Mouse (Mus musculus) thymus, postnatal 36 days (tissue): Measurements from ENCODE around the gene Ifitm5.

Experiments
- DNase-seq, 2 experiments: peaks; one replicate each; pipeline ENCODE4 v3.0.0; 2022; ENCODE audit warnings: mixed read lengths in 2 of 2

Ifitm5 gene

GRCm38 (mm10) chr7:140939669-140940171 lies 10.4 kb downstream of the Ifitm5 start:
- DNase-seq = no peak

GRCm38 (mm10) chr7:140938896-140939295 lies 11.2 kb downstream of the Ifitm5 start:
- no peak for DNase-seq

GRCm38 (mm10) chr7:140938436-140938835 lies 11.7 kb downstream of the Ifitm5 start:
- peak in 1 of 2 experiments; percentile 22 for DNase-seq

GRCm38 (mm10) chr7:140927181-140927580 lies 22.9 kb downstream of the Ifitm5 start:
- no peak for DNase-seq

- no peak for DNase-seq
Observed at GRCm38 (mm10) chr7:140923070-140923775, 26.9 kb downstream of the Ifitm5 start.

- no peak for DNase-seq
Observed at GRCm38 (mm10) chr7:140922398-140923069, 27.6 kb downstream of the Ifitm5 start.

- no peak for DNase-seq
Observed at GRCm38 (mm10) chr7:140921225-140921975, 28.7 kb downstream of the Ifitm5 start.

- no peak for DNase-seq
Observed at GRCm38 (mm10) chr7:140920418-140921029, 29.6 kb downstream of the Ifitm5 start, which contains the start of gene Nlrp6. Gene Nlrp6 (plus strand): TSS chr7:140920902.

- DNase-seq = no peak
Observed at GRCm38 (mm10) chr7:140919911-140920310, 30.2 kb downstream of the Ifitm5 start.

GRCm38 (mm10) chr7:140914031-140914690 lies 35.9 kb downstream of the Ifitm5 start:
- no peak for DNase-seq

- DNase-seq = no peak
Observed at GRCm38 (mm10) chr7:140912846-140913482, 37.1 kb downstream of the Ifitm5 start.

GRCm38 (mm10) chr7:140912293-140912692 lies 37.8 kb downstream of the Ifitm5 start:
- DNase-seq = no peak

GRCm38 (mm10) chr7:140908634-140909107 lies 41.4 kb downstream of the Ifitm5 start:
- DNase-seq = peak; percentile 73 to 77

- no peak for DNase-seq
Observed at GRCm38 (mm10) chr7:140908181-140908580, 41.9 kb downstream of the Ifitm5 start.

GRCm38 (mm10) chr7:140907697-140908096 lies 42.4 kb downstream of the Ifitm5 start:
- DNase-seq = no peak

- no peak for DNase-seq
Observed at GRCm38 (mm10) chr7:140907131-140907530, 43.0 kb downstream of the Ifitm5 start.

GRCm38 (mm10) chr7:140905642-140906081 lies 44.4 kb downstream of the Ifitm5 start:
- DNase-seq = no peak

- peak; percentile 71 to 81 for DNase-seq
Observed at GRCm38 (mm10) chr7:140903212-140903611, 46.9 kb downstream of the Ifitm5 start.

GRCm38 (mm10) chr7:140902036-140902875 lies 47.8 kb downstream of the Ifitm5 start:
- DNase-seq = no peak

- no peak for DNase-seq
Observed at GRCm38 (mm10) chr7:140900220-140900619, 49.9 kb downstream of the Ifitm5 start, which contains the start of gene Cox8b. Gene Cox8b (minus strand): TSS chr7:140900446.
